Mouse (Mus musculus) midbrain, embryonic 14.5 days (tissue): ENCODE measurements around the gene Bcar3. TPM values are rescaled to one million over a fixed set of nuclear protein-coding genes. Genes with fewer than 3 reads are reported as not detected.
A peak's percentile ranks its signal among the peaks of the same experiment; 100 is the strongest.

Experiments
- ATAC-seq: fragments of 200-750 bp; cut with Nextera tagmentation; 2 replicates; pipeline ENCODE4 v1.8.0; 2017; ENCODE audit warnings: moderate number of reproducible peaks, moderate library complexity; ENCODE audit not compliant: low FRiP score, low TSS enrichment
- DNase-seq: peaks from one replicate; pipeline ENCODE4 v3.0.0-alpha.2; 2015
- H3K27ac ChIP-seq: fragments of 300-500 bp; sonication (generic); replicated peaks from 2 replicates; pipeline ENCODE4 v1.5.1; 2014; ENCODE audit warnings: mild to moderate bottlenecking, low read depth, low read length, moderate library complexity
- H3K27me3 ChIP-seq: fragments of 300-500 bp; sonication (generic); 2 replicates; pipeline ENCODE4 v1.6.1; 2014; ENCODE audit warnings: low read length, control low read depth, mixed read lengths; ENCODE audit not compliant: control insufficient read depth, insufficient read depth
- H3K36me3 ChIP-seq: fragments of 300-500 bp; sonication (generic); 2 replicates; pipeline ENCODE4 v1.6.1; 2014; ENCODE audit warnings: low read length, control low read depth; ENCODE audit not compliant: control insufficient read depth, insufficient read depth
- H3K4me1 ChIP-seq: fragments of 300-500 bp; sonication (generic); 2 replicates; pipeline ENCODE4 v1.6.1; 2014; ENCODE audit warnings: mild to moderate bottlenecking, antibody characterized with exemption, low read length, control low read depth; ENCODE audit not compliant: control insufficient read depth, insufficient read depth
- H3K4me2 ChIP-seq: fragments of 300-500 bp; sonication (generic); 2 replicates; pipeline ENCODE4 v1.6.1; 2014; ENCODE audit warnings: mild to moderate bottlenecking, low read length, moderate library complexity
- H3K4me3 ChIP-seq: fragments of 300-500 bp; sonication (generic); replicated peaks from 2 replicates; pipeline ENCODE4 v1.5.1; 2014; ENCODE audit warnings: low read depth, low read length
- H3K9ac ChIP-seq: fragments of 300-500 bp; sonication (generic); replicated peaks from 2 replicates; pipeline ENCODE4 v1.6.1; 2014; ENCODE audit warnings: mild to moderate bottlenecking, low read length, moderate library complexity
- H3K9me3 ChIP-seq: fragments of 300-500 bp; sonication (generic); 2 replicates; pipeline ENCODE4 v1.6.1; 2016; ENCODE audit warnings: low read length, control low read depth, mixed read lengths; ENCODE audit not compliant: control insufficient read depth
- WGBS: fragments of 180-500 bp; shearing (Covaris S2); extraction: QIAGEN DNeasy Blood & Tissue Kit; methylation state at CpG from one replicate; pipeline ENCODE4 v1.1.7; 2014; 5-methylcytosine and 5-hydroxymethylcytosine counted together
- polyA plus RNA-seq: library from polyadenylated mRNA; unstranded; fragments of >200 nt; fragmentation: Nextera tagmentation; extraction: Ambion mirVana; gene quantifications from 2 replicates; pipeline ENCODE4 v1.2.1, GENCODE M21; 2014

Gene Bcar3
- polyA plus RNA-seq, 1 experiment from 2014 or later, result 6.4 TPM

GRCm38 (mm10) chr3:122518231-122518736 lies 224.3 kb downstream of the Bcar3 start:
- Histone ChIP-seq H3K4me3 (no peak overlapping the region), H3K9ac (no peak overlapping the region), H3K27ac (peak overlapping the region; percentile 62), H3K4me2 (no peak overlapping the region), H3K36me3 (no peaks in the 10 kb centered on the region), H3K27me3 (no peaks in the 10 kb centered on the region), H3K9me3 (no peaks in the 10 kb centered on the region), H3K4me1 (peaks cover 24% of the 10 kb centered on the region)
- ATAC-seq (peak; percentile 35; the same call in 1 of the 2 replicates), DNase-seq (peak; percentile 59)
- 43% methylated on average over 9 of the region's 9 CpGs for whole genome bisulfite sequencing

DNA sequence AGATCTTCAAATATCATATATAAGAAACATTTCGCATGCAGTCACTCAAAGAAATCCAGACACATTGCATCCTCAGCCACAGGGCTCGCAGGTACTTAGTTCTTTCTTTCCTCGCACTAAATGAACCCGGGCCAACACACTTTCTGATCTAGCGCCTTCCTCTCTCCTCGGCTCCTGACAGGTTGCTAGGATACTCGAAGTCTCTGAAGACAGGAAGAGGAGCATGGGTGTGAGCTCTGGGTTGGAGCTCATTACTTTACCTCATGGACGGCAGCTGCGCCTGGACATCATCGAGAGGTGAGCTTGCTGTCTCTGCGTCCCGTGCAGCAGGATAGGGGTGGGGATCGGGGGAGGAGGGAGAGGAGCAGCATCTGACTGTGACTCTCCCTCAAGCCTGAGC lies 225.1 kb downstream of the Bcar3 start:
- Histone ChIP-seq H3K4me3 (no peak overlapping the region), H3K4me1 (peaks cover 24% of the 10 kb centered on the region), H3K4me2 (peak overlapping the region; percentile 19; the same call in 1 of the 2 replicates), H3K36me3 (no peaks in the 10 kb centered on the region), H3K27me3 (no peaks in the 10 kb centered on the region), H3K27ac (peak overlapping the region; percentile 62), H3K9ac (no peak overlapping the region), H3K9me3 (no peaks in the 10 kb centered on the region)
- ATAC-seq, result no peak; the same call in 1 of the 2 replicates
- peak; percentile 61 for DNase-seq
- WGBS, result 38% methylated on average over 13 of the region's 13 CpGs

GRCm38 (mm10) chr3:122520365-122520764 lies 226.4 kb downstream of the Bcar3 start:
- Histone ChIP-seq H3K27me3 (no peaks in the 10 kb centered on the region), H3K9ac (no peak overlapping the region), H3K9me3 (no peaks in the 10 kb centered on the region), H3K36me3 (peaks cover 5% of the 10 kb centered on the region; the same call in 1 of the 2 replicates), H3K4me1 (peaks cover 24% of the 10 kb centered on the region), H3K4me3 (no peak overlapping the region), H3K27ac (no peak overlapping the region), H3K4me2 (no peak overlapping the region)
- ATAC-seq, result no peak
- no peak for DNase-seq
- WGBS, result 87% methylated on average over 3 of the region's 3 CpGs

DNA sequence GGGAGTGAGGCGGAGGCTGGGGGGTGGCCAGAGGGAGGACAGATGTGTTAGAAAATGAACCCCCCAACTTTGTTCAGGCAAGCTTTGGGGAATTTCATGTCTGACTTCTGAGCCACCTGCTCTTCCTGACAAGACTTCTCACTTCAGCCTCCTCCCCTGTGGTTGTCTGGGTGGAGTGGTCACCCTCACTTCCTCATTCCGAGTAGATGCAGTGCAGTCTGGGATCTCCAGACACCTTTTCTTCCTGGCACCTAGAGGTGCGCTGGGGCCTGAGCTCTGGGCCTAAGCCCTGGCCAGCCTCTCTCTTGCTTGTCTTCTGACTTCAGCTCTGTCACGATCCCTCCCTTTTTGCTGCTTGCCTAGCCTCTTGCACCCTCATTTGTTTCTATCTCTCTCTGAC lies 226.9 kb downstream of the Bcar3 start:
- H3K36me3 ChIP-seq, result peaks cover 8% of the 10 kb centered on the region; the same call in 1 of the 2 replicates
- H3K27ac ChIP-seq, result no peak overlapping the region
- no peak overlapping the region for H3K4me3 ChIP-seq
- peaks cover 24% of the 10 kb centered on the region for H3K4me1 ChIP-seq
- H3K27me3 ChIP-seq, result no peaks in the 10 kb centered on the region
- DNase-seq (no peak), ATAC-seq (no peak)
- H3K4me2 ChIP-seq, result no peak overlapping the region
- H3K9ac ChIP-seq, result no peak overlapping the region
- WGBS, result 96% methylated on average over 4 of the region's 4 CpGs
- H3K9me3 ChIP-seq, result no peaks in the 10 kb centered on the region

GRCm38 (mm10) chr3:122521294-122521693 lies 227.4 kb downstream of the Bcar3 start:
- Histone ChIP-seq H3K27ac (no peak overlapping the region), H3K27me3 (no peaks in the 10 kb centered on the region), H3K36me3 (peaks cover 10% of the 10 kb centered on the region; the same call in 1 of the 2 replicates), H3K4me1 (peaks cover 24% of the 10 kb centered on the region), H3K4me2 (no peak overlapping the region), H3K9me3 (no peaks in the 10 kb centered on the region), H3K4me3 (no peak overlapping the region), H3K9ac (no peak overlapping the region)
- ATAC-seq (no peak), DNase-seq (no peak)
- WGBS, result 45% methylated on average over 1 of the region's 1 CpGs

GRCm38 (mm10) chr3:122528477-122528876 lies 234.5 kb downstream of the Bcar3 start:
- ATAC-seq (no peak), DNase-seq (no peak)
- no peaks in the 10 kb centered on the region for H3K9me3 ChIP-seq
- H3K9ac ChIP-seq, result no peak overlapping the region
- no peak overlapping the region for H3K27ac ChIP-seq
- no peaks in the 10 kb centered on the region for H3K4me1 ChIP-seq
- H3K27me3 ChIP-seq, result no peaks in the 10 kb centered on the region
- no peak overlapping the region for H3K4me2 ChIP-seq
- WGBS, result 89% methylated on average over 3 of the region's 3 CpGs
- H3K36me3 ChIP-seq, result peaks cover 10% of the 10 kb centered on the region; the same call in 1 of the 2 replicates
- H3K4me3 ChIP-seq, result no peak overlapping the region

DNA sequence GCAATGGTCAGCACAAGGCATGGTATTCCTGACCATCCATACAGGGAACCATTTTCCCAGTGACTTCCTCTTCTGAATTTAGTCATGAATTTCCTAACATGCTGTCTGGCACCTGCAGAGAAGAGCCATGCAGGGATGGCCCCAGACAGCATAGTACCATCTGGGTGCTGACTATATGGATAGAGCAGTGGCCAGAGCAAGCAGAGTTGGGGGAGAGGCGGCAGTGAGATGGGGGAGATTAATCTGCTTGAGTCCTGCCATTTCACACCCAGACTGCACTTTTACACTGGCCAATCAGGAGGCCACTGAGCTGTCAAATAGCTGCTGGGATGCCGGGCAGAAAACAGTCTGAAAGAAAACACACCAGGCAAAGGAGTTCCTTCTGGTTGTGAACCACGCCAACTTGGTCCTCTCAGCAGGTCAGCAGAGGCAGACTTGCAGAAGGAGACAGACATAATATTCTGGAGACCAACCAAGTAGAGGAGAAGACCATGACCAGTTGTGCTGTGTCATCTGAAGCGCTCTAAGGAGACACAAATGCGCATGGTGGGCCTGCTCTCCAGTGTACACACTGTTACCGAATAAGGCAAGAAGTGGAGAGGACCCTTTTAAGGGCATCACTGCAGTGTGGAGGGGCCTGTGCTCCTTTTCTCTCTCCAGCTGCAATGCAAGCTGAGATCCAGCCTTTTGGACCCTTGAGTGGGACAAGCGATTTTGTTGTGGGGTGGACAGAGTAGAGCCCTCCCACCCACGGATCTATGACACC lies 242.2 kb downstream of the Bcar3 start:
- Histone ChIP-seq H3K9me3 (no peaks in the 10 kb centered on the region), H3K36me3 (peaks cover 41% of the 10 kb centered on the region), H3K4me2 (no peak overlapping the region), H3K9ac (no peak overlapping the region), H3K4me1 (no peaks in the 10 kb centered on the region), H3K27me3 (no peaks in the 10 kb centered on the region), H3K4me3 (no peak overlapping the region), H3K27ac (no peak overlapping the region)
- no peak for DNase-seq
- 89% methylated on average over 8 of the region's 8 CpGs for WGBS
- ATAC-seq, result no peak; the same call in 1 of the 2 replicates

- H3K9ac ChIP-seq, result no peak overlapping the region
- DNase-seq, result no peak
- no peak overlapping the region for H3K4me3 ChIP-seq
- no peak for ATAC-seq
- no peak overlapping the region for H3K27ac ChIP-seq
- no peak overlapping the region for H3K4me2 ChIP-seq
- no peaks in the 10 kb centered on the region for H3K9me3 ChIP-seq
- no peaks in the 10 kb centered on the region for H3K4me1 ChIP-seq
- H3K27me3 ChIP-seq, result no peaks in the 10 kb centered on the region
- WGBS, result 94% methylated on average over 2 of the region's 2 CpGs
- H3K36me3 ChIP-seq, result peaks cover 67% of the 10 kb centered on the region
These were observed 244.9 kb downstream of the Bcar3 start for GRCm38 (mm10) chr3:122538851-122539250.
